Mouse (Mus musculus) midbrain, embryonic 13.5 days (tissue): ENCODE data around the gene Coil. TPM values are rescaled to one million over a fixed set of nuclear protein-coding genes. Genes with fewer than 3 reads are reported as not detected.

Experiments used
- ATAC-seq: fragments of 200-750 bp; cut with Nextera tagmentation; 2 replicates; pipeline ENCODE4 v1.8.0; 2017; ENCODE audit warnings: mild to moderate bottlenecking, moderate TSS enrichment, moderate library complexity
- H3K27ac ChIP-seq: fragments of 300-500 bp; sonication (generic); 2 replicates; pipeline ENCODE4 v1.5.1; 2015; ENCODE audit warnings: inconsistent platforms, mild to moderate bottlenecking, moderate library complexity
- H3K27me3 ChIP-seq: fragments of 300-500 bp; sonication (generic); 2 replicates; pipeline ENCODE4 v1.6.1; 2015; ENCODE audit warnings: mild to moderate bottlenecking, inconsistent platforms
- H3K36me3 ChIP-seq: fragments of 300-500 bp; sonication (generic); 2 replicates; pipeline ENCODE4 v1.6.1; 2015; ENCODE audit warnings: mild to moderate bottlenecking, inconsistent platforms
- H3K4me1 ChIP-seq: fragments of 300-500 bp; sonication (generic); replicated peaks from 2 replicates; pipeline ENCODE4 v1.6.1; 2015; ENCODE audit warnings: inconsistent platforms
- H3K4me2 ChIP-seq: fragments of 300-500 bp; sonication (generic); replicated peaks from 2 replicates; pipeline ENCODE4 v1.6.1; 2015; ENCODE audit warnings: moderate library complexity, mild to moderate bottlenecking, inconsistent platforms
- H3K4me3 ChIP-seq: fragments of 300-500 bp; sonication (generic); replicated peaks from 2 replicates; pipeline ENCODE4 v1.5.1; 2015; ENCODE audit warnings: mild to moderate bottlenecking, inconsistent platforms
- H3K9ac ChIP-seq: fragments of 300-500 bp; sonication (generic); replicated peaks from 2 replicates; pipeline ENCODE4 v1.6.1; 2015; ENCODE audit warnings: mild to moderate bottlenecking, inconsistent platforms
- H3K9me3 ChIP-seq: fragments of 300-500 bp; sonication (generic); 2 replicates; pipeline ENCODE4 v1.6.1; 2016; ENCODE audit warnings: mild to moderate bottlenecking, inconsistent platforms
- WGBS: fragments of 180-500 bp; shearing (Covaris S2); methylation state at CpG from one replicate; pipeline ENCODE4 v1.1.7; 2015; 5-methylcytosine and 5-hydroxymethylcytosine counted together
- polyA plus RNA-seq: library from polyadenylated mRNA; unstranded; fragments of >200 nt; fragmentation: Nextera tagmentation; extraction: Ambion mirVana; gene quantifications from 2 replicates; pipeline ENCODE4 v1.2.1, GENCODE M21; 2015

Gene Coil
- polyA plus RNA-seq, 1 experiment from 2014 or later: 28.1 TPM

DNA sequence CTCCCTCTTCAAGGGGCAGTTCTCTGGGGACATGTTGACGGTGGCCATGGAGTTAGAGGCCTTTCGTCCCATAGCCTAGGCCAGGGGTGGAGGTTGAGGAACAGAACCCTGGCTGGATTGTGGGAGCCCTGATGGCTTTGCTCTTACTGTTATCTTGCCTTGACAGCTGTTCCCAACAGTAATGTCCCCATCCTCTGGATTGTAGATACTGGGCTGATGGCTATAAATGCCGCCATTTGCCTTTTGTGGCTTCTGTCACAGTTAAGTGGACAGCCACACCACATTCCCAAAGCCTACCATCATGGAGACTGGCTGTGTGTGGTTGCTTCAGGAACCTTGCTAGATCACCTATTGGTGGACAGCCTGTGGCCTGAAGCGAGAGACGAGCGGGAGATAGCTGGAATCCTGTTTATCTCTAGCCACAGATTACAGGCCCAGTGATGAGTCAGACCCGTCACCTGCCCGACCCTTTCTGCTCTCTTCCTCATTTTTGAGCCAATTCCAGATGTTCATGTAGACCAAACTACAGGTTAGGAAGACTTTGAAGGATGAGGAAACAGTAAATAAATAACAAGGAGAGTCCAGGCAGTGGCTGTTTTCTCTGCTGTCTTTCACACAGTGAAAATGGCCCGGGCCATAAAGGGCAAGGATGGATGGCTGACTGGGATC is 47.6 kb downstream of the Coil start:
- Histone ChIP-seq H3K4me3 (no peak overlapping the region), H3K36me3 (no peaks in the 10 kb centered on the region), H3K9me3 (no peaks in the 10 kb centered on the region), H3K4me2 (no peak overlapping the region), H3K4me1 (no peaks in the 10 kb centered on the region), H3K9ac (no peak overlapping the region), H3K27ac (no peak overlapping the region), H3K27me3 (no peaks in the 10 kb centered on the region)
- 94% methylated on average over 9 of the region's 9 CpGs for WGBS
- no peak for ATAC-seq

DNA sequence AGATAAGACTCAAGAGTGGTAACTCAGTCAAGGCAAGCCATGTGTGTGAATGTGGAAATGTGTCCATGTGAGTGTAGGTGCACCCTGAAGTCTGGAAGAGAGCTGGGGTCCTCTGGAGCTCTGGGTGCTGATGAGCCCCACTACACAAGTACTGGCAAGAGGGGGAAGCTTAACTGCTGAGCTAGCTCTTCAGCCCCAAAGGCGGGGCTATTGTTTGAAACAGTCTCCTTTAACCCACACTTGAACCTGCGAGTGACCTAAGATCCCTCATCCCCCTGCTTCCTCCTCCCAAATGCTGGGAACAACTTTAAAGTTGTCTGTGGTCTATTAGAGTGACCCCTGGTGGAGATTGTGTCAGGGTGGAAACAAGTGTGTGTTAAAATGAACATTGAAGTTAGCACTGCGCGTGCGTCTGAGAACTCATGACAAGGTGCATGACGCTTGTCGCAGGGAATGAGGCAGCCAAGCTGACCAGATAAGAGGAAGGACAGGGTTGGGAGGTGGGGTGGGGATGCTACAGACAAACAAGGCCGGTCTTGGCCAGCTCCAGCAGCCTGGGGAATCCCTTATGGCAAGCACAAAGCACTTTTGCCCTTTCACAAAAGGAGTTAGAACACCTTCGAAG is 50.7 kb downstream of the Coil start:
- no peak for ATAC-seq
- Histone ChIP-seq H3K9me3 (no peaks in the 10 kb centered on the region), H3K9ac (no peak overlapping the region), H3K4me2 (no peak overlapping the region), H3K27ac (no peak overlapping the region), H3K4me1 (no peaks in the 10 kb centered on the region), H3K27me3 (no peaks in the 10 kb centered on the region), H3K4me3 (no peak overlapping the region), H3K36me3 (no peaks in the 10 kb centered on the region)
- 69% methylated on average over 9 of the region's 9 CpGs for whole genome bisulfite sequencing

DNA sequence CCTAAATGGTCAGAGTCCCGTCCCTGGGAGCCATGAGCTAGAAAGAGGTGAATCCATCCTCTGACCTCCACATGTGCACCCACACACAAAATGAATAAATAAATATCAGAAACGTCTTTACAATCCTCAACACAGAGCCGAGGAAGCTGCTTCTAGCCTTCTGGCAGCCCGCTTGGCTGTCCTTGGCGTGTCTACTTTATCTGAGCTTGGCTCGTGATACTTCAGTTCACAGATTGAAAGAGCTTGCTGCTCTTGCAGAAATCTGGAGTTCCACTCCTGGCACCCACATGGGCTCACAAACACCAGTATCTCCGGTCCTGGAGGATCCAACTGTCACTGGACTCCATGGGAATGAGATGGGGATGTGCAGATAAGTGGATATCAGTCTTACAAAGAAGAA is 51.6 kb downstream of the Coil start:
- no peak overlapping the region for H3K4me3 ChIP-seq
- WGBS: 73% methylated on average over 7 of the region's 7 CpGs
- H3K36me3 ChIP-seq: no peaks in the 10 kb centered on the region
- H3K9ac ChIP-seq: no peak overlapping the region
- H3K4me1 ChIP-seq: no peaks in the 10 kb centered on the region
- no peak overlapping the region for H3K27ac ChIP-seq
- H3K4me2 ChIP-seq: no peak overlapping the region
- no peaks in the 10 kb centered on the region for H3K27me3 ChIP-seq
- ATAC-seq: no peak
- H3K9me3 ChIP-seq: no peaks in the 10 kb centered on the region

DNA sequence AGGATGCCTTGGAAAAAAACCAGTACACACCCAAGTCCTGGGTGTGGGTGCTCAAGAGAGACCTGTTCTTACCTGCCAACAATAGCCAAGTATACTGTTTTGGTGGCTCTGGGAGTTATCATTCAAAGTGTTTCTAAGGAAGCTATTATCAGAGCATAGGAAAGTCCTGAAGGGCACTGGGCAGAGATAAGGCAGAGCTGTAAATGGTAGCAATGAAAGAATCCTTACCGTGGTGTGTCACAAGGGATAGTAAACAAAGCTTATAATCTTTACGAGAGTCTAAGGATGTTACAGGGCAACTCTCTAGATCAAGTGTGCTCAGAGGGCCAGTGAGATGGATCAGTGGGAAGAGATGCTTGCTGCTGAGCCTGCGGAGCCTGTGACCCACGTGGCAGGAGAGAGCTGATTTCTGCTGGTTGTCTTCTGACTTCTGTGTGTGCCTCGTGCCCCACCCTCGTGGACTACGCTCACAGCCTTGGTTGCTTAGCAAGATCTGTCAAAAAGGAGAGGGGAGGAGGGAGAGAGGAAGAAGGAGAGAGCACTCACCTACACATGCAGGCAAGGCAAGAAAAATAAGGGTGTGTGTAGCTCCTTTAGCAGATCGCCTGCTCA is 52.2 kb downstream of the Coil start:
- no peak overlapping the region for H3K27ac ChIP-seq
- no peaks in the 10 kb centered on the region for H3K27me3 ChIP-seq
- H3K9me3 ChIP-seq: no peaks in the 10 kb centered on the region
- no peak overlapping the region for H3K9ac ChIP-seq
- no peaks in the 10 kb centered on the region for H3K36me3 ChIP-seq
- no peak overlapping the region for H3K4me2 ChIP-seq
- WGBS: 81% methylated on average over 8 of the region's 8 CpGs
- no peak for ATAC-seq
- H3K4me3 ChIP-seq: no peak overlapping the region
- H3K4me1 ChIP-seq: no peaks in the 10 kb centered on the region

DNA sequence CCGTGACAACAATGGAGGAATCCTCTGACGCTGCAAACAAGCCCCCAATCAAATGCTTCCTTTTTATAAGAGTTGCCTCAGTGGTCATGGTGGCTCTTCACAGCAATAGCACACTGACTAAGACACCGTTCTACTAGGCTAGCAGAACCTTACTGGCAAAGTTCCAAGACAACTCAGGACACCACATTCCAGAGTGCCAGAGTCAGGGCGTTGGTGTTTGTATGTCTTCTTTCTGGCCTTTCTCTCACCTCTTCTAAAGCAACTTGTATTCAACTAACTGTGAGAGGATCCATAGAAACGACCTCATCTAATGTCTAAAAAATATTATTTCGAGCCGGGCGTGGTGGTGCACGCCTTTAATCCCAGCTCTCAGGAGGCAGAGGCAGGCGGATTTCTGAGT is 53.4 kb downstream of the Coil start:
- no peak overlapping the region for H3K4me3 ChIP-seq
- no peaks in the 10 kb centered on the region for H3K9me3 ChIP-seq
- no peaks in the 10 kb centered on the region for H3K27me3 ChIP-seq
- no peaks in the 10 kb centered on the region for H3K36me3 ChIP-seq
- no peak overlapping the region for H3K9ac ChIP-seq
- H3K4me2 ChIP-seq: no peak overlapping the region
- H3K4me1 ChIP-seq: no peaks in the 10 kb centered on the region
- ATAC-seq: no peak
- H3K27ac ChIP-seq: no peak overlapping the region
- 73% methylated on average over 10 of the region's 10 CpGs for WGBS

DNA sequence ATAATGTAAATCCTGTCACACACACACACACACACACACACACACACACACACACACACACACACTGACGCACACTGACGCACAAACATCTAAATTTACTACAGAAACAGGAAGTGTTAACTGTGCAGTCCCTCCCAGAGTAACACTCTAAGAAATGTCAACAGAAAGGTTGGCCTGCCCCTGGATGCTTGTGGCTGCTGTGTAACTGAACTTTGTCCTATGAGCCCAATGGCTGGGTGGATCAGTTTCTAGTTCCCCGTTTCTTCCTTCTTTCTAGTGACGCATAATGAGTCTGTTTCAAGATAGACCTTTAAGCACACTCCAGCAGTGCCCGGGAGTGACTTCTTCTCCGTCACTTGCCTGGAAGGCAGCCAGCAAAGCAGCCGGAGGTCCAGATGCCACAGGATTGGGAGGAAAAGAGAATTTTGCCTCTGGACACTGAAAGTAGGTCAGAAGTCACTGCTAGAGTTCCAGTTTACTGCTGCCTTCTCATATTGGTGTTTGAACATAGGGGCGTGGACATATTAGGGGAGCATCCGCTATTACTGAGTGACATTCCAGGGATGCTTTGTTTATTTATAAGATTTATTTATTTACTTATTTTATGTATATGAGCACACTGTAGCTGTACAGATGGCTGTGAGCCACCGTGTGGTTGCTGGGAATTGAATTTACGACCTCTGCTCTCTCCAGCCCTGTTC is 54.3 kb downstream of the Coil start:
- H3K9ac ChIP-seq: no peak overlapping the region
- H3K4me3 ChIP-seq: no peak overlapping the region
- no peaks in the 10 kb centered on the region for H3K36me3 ChIP-seq
- H3K27ac ChIP-seq: no peak overlapping the region
- H3K27me3 ChIP-seq: no peaks in the 10 kb centered on the region
- no peak overlapping the region for H3K4me2 ChIP-seq
- no peak for ATAC-seq
- WGBS: 77% methylated on average over 11 of the region's 11 CpGs
- H3K9me3 ChIP-seq: no peaks in the 10 kb centered on the region
- H3K4me1 ChIP-seq: no peaks in the 10 kb centered on the region

DNA sequence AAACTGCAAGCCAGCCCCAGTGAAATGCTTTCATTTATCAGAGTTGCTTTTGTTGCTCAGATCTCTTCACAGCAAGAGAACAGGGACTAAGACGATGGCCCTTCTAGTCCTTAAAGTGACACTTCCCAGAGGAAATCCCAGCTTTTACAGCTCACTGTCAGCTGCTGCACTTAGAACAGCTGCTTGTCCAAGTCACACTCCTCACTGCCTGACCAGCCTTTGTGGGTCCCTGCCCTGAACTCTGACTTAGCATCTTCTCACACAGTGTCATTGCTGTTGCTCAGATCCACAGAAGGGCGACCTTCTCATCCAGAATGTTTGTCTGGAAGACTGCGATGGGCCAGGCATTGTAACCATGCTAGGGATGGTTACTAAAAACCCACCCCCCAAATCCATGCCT is 55.6 kb downstream of the Coil start:
- no peaks in the 10 kb centered on the region for H3K9me3 ChIP-seq
- WGBS: 77% methylated on average over 3 of the region's 3 CpGs
- no peaks in the 10 kb centered on the region for H3K36me3 ChIP-seq
- no peak for ATAC-seq
- no peaks in the 10 kb centered on the region for H3K4me1 ChIP-seq
- H3K4me3 ChIP-seq: no peak overlapping the region
- no peak overlapping the region for H3K4me2 ChIP-seq
- H3K9ac ChIP-seq: no peak overlapping the region
- no peaks in the 10 kb centered on the region for H3K27me3 ChIP-seq
- no peak overlapping the region for H3K27ac ChIP-seq

DNA sequence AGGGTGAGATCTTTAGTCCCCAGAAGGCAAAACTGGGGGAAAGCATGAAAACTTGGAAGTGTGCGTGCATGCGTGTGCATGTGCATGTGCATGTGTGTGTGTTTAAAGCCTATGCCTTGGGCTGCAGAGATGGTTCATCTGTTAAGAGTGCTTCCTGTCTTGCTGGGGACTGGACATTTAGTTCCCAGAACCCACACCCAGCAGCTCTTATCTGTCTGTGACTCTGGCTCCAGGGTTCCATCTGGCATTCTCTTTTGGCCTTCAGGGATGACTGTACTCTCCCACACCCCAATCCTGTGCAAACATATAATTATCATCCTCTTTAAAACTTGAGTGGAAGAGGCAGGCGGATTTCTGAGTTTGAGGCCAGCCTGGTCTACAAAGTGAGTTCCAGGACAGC is 56.1 kb downstream of the Coil start:
- Histone ChIP-seq H3K4me3 (no peak overlapping the region), H3K4me1 (no peaks in the 10 kb centered on the region), H3K27ac (no peak overlapping the region), H3K36me3 (no peaks in the 10 kb centered on the region), H3K9me3 (no peaks in the 10 kb centered on the region), H3K9ac (no peak overlapping the region), H3K4me2 (no peak overlapping the region), H3K27me3 (no peaks in the 10 kb centered on the region)
- ATAC-seq: no peak
- 93% methylated on average over 3 of the region's 3 CpGs for WGBS

DNA sequence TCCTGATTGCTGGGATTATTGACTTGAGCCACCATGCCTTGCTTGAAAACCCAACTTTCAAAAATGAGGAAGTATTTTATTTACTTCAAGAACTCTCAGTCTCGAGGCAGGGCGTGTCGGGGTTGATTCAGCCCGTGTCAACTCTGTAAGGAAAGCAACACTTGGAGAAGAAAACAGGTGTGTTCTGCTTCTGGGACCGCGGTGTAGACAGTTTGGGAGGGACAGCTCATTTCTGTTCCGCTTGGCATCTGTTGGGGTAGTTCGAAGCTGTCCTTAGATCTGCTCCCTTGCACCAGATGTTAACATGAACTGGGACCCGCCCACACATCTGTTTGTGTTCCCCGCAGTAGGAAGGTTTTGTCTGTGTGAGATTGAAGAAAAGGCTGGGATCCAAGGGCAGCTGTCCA is 57.9 kb downstream of the Coil start:
- ATAC-seq: no peak
- WGBS: 79% methylated on average over 10 of the region's 10 CpGs
- Histone ChIP-seq H3K27ac (no peak overlapping the region), H3K4me1 (no peaks in the 10 kb centered on the region), H3K27me3 (no peaks in the 10 kb centered on the region), H3K4me3 (no peak overlapping the region), H3K9me3 (no peaks in the 10 kb centered on the region), H3K36me3 (no peaks in the 10 kb centered on the region), H3K4me2 (no peak overlapping the region), H3K9ac (no peak overlapping the region)

DNA sequence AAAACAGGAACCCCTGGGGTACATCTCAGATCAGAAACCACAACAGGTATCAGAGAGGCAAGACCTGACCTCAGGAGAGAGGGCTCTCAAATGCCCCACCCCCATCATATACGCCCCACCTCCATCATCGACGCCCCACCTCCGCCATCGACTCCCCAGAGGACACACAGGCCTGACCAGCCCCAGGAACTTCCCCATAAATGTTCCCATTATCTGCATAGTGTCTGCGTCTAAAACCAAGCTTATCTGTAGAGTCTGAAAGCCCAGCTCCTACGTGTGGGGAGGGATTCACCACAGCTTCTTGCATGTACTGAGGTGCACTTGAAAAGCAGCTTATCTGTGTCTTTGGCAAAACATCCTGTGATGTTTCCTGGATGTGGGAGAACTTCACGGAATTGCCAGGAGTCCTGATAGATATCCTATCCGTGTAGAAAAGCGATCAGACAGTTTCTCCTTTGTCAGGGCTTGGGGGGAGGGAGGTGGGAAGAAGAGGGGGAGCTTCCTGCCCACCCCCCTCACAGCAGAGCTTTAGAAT is 58.9 kb downstream of the Coil start:
- H3K27me3 ChIP-seq: no peaks in the 10 kb centered on the region
- no peak overlapping the region for H3K9ac ChIP-seq
- H3K4me3 ChIP-seq: no peak overlapping the region
- H3K9me3 ChIP-seq: no peaks in the 10 kb centered on the region
- no peak overlapping the region for H3K4me2 ChIP-seq
- H3K27ac ChIP-seq: no peak overlapping the region
- ATAC-seq: no peak
- H3K4me1 ChIP-seq: no peaks in the 10 kb centered on the region
- WGBS: 65% methylated on average over 10 of the region's 10 CpGs
- no peaks in the 10 kb centered on the region for H3K36me3 ChIP-seq

DNA sequence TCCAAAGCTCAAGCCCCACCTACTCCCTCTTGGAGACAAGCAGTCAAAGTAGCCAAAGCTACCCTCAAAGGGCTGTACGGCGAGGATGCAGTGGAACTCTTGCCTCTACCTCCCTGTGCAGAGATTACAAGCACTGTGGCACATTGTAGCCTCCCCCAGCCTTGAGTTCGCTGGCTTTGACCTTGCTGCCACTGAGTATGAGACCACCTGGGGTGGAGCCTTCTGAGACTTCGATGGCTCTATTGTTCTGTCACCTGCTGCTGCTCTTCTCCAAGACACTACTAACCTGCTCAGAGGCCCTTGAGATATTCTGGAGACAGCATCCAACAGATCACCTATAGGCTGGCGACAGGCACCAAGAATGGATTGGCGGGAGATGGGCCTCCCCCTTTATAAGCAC is 60.5 kb downstream of the Coil start:
- H3K9ac ChIP-seq: no peak overlapping the region
- H3K36me3 ChIP-seq: no peaks in the 10 kb centered on the region
- no peak for ATAC-seq
- H3K4me2 ChIP-seq: no peak overlapping the region
- 70% methylated on average over 6 of the region's 6 CpGs for WGBS
- H3K27me3 ChIP-seq: no peaks in the 10 kb centered on the region
- no peak overlapping the region for H3K27ac ChIP-seq
- no peaks in the 10 kb centered on the region for H3K9me3 ChIP-seq
- H3K4me1 ChIP-seq: no peaks in the 10 kb centered on the region
- no peak overlapping the region for H3K4me3 ChIP-seq

DNA sequence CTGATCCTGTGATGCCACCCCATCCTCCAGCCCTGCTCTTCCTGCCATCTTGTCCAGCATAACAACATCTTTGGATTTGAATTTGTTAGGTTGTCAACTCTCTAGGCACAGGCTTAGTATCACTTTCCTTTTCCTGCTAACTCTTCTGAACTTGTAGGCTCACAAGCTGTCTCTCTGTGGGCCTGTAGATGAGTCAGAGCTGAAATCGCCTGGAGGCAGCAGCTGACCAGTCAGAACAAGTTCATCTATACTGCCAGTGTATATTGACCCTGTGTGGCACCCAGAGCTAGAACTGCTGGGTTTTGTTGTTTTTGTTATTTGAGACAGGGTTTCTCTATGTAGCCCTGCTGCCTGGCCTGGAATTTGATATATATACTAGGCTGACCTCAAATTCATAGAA is 61.1 kb downstream of the Coil start:
- no peaks in the 10 kb centered on the region for H3K4me1 ChIP-seq
- H3K36me3 ChIP-seq: peaks cover under 1% of the 10 kb centered on the region; the same call in 1 of the 2 replicates
- H3K4me2 ChIP-seq: no peak overlapping the region
- H3K4me3 ChIP-seq: no peak overlapping the region
- 88% methylated on average over 1 of the region's 1 CpGs for WGBS
- no peaks in the 10 kb centered on the region for H3K9me3 ChIP-seq
- ATAC-seq: no peak
- H3K27me3 ChIP-seq: no peaks in the 10 kb centered on the region
- H3K27ac ChIP-seq: no peak overlapping the region
- H3K9ac ChIP-seq: no peak overlapping the region
